Mouse (Mus musculus) frontal cortex, adult 2 months (tissue): ENCODE measurements at regions not wholly inside any gene's neighbourhood (a gene's known extent, or its start where the extent isn't known, plus 50 kb on each side); places are given as distances from the start of the nearest gene placed in this dataset.
"Not testable (repeated sequence)": the region's sequence is repeated elsewhere in the genome, so short reads cannot be mapped to it uniquely, and the experiment has no call there.

ENCODE experiments used
- DNase-seq, 2 experiments: peaks; one replicate each; pipeline ENCODE4 v3.0.0; 2022; ENCODE audit warnings: low spot score in 1 of 2; ENCODE audit errors: extremely low spot score in 1 of 2

DNA sequence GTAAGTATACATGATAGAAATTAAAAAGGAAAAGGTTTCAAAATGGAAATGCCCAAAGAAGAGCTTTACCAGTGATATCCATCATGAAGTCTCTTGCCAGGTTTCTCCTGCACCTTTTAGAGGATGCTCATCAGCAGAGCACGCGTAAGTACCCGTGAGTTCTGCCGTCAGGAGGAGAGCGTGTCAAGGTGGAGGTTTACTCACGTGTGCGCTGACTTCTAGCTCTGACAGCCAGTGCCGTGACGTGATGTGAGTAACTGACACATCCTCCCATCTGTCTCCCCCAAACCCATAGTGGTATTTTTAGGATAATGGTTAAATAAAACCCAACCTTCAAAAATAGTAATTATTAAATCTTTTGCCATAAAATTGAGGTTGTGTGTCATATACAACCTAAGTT, 55.3 kb downstream of the Adra2a start:
- no peak for DNase-seq

DNA sequence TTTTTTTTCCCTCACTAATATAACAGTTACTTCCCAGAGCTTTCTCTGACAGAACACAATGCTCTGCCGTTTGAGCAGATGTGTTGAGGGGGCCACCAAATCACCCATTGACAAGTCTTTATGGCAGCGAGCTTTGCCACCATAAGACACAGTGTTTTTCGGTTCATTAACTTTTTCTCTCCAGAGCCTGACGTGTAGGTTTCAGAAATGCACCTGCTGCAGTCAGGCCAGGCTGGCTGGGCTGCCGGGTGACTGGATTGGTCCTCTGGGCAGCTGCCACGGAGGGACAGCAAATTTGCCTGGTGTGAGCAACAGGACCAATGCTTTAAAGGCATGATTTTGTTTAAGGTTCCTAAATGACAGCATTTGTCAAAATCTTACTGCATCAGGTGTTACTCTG, 55.8 kb downstream of the Adra2a start:
- no peak for DNase-seq

DNA sequence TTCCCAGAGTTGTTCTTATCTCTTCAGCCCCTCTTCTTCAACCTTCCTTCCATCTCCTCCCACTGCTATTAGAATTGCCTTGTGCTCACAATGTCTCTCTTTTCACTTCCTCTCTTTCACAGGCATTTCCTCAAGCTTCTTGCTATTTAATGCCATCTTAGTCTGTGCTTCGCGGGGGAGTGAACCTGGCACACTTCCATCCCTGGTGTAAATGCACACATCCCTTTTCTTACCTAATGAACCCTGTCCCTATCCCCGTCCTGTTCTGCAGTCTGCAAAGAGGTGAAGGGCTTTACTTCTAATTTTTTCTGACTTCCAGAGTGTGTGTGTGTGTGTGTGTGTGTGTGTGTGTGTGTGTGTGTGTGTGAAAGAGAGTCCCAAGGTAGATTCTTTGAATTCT, 62.6 kb downstream of the Adra2a start:
- DNase-seq = peak in 1 of 2 experiments; percentile 13

DNA sequence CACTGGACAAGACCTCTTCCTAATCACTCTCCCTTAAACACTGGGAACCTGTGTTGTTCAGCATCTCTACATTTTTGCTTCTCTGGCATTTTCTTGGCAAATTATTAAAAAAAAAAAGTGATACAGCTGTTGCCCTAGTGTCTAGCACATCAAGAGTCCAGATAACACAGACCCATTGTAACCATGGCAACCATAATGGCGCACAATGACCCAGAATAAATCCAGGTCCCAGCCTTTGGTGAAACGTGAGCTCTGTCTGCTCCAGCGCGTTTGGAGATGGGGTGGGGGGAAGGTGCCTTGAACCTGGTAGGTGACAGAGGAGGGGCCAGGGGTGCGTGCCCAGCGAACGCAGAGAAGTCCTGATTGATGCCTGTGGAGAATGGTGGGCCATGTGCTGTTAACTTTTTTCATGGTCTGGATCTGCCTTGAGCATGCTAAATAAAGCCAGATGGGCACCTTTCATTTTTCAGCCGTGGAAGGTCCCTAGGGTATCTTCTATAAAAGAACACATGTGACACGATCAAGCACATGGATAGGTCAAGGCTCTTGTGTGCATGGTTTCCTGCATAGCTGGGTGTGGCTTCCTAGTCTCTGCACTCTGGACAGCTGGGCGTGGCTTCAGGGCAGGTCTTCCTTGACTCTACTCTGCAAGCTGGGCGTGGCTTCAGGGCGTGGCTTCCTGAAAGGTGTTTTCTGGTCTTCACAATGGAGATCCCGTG, 63.3 kb downstream of the Adra2a start:
- DNase-seq = no peak

DNA sequence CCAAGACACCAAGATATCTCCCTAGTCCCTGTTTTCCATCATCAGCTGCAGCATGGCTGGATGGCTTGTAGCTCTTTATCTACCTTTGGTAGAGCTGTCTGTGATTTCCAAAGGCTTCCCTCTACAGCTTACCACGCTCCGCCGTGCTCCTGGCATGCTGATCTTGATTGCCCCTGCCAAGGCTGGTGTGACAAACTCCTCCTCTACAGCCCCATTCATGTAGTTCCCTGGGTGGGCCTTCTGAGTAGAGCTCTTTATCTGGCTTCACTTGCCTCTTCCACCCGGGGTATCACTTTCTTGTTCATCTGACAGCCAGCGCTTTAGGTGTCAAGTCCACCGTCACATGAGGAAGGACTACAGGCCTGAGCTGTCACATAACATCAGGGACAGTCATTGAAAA, 66.1 kb downstream of the Adra2a start:
- DNase-seq = no peak

DNA sequence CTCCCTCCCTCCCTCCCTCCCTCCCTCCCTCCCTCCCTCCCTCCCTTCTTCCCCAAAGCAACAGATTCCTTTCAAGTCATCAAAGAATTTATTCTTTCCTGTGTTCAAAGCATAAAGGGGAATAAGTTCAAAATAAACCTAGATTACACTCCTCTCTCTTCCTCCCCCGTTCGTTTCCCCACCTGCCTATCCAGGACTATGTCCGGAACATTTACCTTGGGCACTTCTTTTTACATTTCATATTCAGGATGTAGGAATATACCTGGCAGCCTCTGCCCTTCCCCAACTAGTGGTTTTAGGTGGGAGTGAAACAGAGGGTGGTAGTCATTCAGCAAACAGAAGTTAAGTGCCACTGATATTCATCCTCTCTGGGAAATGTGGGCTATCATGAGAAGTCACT, 68.7 kb downstream of the Adra2a start:
- no peak for DNase-seq

DNA sequence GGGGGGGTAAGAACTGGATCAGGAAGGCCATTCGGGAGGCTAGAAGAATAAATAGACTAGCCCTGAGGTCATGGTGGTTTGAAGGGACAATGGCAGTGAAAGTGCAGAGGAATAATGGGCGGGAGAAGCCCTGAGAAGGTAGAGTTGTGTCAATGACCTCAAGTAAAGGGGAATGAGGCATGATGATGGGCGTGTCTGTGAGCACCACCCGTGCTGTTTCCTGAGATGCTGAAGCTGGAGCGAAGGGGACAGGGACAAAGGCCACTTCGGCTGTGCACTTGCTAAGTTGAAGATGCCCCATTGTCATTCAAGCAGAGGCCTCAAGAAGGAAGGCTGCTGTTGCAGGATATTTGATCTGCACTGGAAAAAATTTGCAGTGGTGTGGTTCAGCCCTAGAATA, 69.5 kb downstream of the Adra2a start:
- no peak for DNase-seq

DNA sequence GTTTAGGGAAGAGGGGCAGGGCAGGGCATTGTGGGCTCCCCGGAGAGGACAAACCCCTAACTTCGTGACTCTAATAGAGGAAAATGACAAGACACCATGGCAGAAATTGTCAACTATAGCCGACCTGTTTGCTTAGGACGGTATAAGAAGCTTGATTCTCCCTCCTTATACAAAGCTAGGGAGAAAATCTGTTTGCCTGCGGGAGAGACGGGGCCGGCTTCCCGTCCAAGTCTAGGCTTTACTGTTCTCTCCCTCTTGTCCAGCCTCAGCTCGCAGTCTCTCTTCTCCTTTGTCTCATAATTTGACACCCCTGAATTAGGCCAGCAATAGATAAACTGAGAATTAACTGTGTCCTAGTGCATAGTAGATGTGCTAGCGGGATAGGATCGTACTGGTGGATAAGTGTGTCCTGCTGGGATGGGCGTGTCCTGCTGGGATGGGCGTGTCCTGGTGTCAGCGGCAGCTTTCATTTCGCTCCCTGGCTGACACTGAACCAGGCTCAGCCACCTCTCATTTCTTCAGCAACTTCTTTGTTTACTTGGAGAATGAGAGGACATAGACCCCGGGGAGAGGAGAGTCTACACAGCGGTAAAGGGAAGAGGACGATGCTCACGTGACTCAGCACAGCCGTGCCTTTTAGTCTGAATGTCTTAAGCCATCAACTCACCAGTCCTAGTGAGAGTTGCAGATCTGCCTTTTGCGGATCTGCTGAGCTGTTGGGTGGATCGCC, 70.8 kb downstream of the Adra2a start:
- DNase-seq = peak in 1 of 2 experiments; percentile 19

DNA sequence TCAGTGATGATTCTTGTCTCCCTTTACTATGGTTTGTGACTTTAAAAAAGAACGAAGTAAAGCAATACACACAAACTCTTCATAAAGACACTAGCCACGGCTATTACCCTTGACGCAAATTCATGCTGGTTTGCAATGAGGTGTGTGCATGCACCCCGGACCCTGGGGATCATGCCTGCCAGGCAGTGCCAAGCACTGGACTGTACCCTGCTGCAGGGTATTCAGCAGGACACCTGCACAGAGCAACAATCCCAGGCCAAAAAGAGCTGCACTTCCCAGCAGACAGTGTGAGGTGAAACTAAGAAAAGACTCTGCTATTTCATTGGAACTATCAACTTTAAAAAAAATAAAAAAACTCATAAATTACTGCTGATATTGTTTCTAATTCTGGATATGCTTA, 71.4 kb downstream of the Adra2a start:
- no peak for DNase-seq

DNA sequence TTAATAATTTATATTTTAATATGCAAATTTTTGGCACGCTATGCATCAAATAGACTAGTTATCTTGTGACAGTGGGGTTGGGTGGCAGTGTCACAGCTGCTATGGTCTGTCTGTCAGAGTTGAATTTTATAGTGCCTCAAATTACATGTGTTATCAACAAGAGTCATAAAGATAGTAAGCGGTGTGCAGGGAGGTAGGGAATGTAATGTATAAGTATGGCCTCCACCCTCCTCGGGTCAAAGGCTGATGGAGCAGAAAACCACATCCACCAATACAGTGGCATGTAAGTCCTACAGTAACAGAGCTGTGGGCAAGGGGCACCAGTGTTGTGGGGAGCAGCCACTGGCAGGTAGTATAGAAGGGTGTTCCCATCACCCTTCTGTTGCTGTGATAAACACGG, 72.9 kb downstream of the Adra2a start:
- no peak for DNase-seq

DNA sequence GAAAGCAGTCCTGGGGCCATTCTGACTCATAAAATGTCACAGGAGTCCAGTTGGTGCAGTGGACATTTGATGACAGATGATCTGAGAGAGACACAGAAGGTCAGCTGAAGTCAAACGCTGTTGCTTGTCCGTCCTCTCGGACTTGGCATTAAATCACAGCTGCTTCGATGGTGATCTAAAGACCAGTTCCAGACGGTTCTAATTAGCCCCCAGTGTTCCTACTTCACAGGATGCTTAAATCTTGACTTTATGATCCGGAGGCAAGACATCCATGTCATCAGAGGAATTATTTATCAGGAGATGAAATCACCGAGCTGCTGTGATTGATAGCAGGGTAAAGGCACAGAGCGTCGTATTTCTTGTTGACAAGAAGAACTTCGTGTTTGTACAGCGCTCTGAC, 73.7 kb downstream of the Adra2a start:
- DNase-seq = no peak

DNA sequence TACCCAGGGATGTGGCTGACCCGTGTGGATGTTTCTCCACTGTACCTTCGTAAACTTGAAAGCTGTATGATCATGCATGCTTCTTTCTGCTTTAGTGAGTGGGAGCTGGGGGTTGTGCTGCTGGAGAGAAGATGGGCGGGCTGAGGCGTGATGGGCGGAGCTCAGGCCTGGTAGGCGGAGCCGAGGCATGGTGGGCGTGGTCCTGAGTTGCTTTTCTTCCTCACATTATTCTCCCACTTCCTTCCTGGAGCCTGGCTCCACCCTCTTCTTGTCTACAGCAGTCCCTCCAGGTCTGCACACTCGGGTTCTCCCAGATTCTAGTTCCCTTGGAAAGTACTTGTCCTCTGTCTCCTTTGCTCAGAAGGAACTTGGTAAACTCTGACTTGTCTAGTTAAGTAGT, 79.6 kb downstream of the Adra2a start:
- DNase-seq = no peak

DNA sequence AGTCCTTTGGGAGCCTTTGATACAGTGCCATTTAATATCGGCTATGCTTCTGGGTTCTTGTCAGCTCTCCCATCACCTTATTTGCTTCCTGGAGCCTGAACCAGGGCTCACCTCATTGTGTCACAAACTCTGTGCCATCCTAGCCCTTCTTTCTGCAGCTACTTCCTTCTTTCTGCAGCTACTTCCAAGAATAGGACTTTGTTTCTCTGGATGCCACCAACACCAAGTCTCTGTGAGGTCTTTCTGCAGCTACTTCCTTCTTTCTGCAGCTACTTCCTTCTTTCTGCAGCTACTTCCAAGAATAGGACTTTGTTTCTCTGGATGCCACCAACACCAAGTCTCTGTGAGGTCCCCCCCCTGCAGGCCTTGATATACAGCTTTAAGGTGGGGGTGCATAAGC, 107.8 kb downstream of the Adra2a start:
- DNase-seq = not testable (repeated sequence)

DNA sequence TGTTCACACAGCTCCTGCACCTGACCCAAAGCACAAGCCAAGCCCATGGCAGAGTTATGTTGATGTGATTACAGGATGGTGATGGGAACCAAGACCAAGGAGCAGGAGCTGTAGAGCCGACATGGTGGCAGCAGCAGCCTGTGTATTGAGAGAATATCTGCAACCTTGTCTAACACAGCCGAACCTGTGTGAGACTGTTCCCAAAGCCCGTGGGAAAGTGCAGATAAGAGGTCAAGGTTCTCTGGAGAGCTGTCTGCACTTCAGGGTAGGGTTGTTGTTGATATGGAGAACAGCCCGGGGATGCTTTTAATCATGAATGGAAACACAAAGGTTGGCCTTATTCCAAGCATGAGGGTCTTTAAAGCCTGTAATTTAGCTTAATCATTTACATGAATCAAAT, 110.4 kb downstream of the Adra2a start:
- DNase-seq = no peak

DNA sequence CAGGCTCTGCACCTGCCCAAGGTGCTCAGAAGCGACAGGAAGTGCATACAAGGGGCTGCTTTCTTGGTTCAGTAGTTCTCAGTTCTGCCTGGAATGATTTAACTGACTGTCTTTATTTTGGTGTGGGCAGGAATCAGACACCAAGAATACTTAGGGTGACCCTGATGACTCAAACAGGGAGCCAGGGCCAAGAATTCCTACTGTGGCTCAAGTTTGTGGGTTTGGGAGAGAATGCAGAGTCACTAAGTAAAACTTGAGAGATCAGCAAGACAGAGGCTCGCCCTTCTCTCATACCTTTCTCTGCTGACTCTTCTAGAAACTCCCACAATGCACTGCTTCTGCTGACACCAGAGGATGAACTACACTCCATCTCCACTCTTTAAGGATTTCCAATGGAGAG, 126.4 kb downstream of the Adra2a start:
- DNase-seq = no peak

DNA sequence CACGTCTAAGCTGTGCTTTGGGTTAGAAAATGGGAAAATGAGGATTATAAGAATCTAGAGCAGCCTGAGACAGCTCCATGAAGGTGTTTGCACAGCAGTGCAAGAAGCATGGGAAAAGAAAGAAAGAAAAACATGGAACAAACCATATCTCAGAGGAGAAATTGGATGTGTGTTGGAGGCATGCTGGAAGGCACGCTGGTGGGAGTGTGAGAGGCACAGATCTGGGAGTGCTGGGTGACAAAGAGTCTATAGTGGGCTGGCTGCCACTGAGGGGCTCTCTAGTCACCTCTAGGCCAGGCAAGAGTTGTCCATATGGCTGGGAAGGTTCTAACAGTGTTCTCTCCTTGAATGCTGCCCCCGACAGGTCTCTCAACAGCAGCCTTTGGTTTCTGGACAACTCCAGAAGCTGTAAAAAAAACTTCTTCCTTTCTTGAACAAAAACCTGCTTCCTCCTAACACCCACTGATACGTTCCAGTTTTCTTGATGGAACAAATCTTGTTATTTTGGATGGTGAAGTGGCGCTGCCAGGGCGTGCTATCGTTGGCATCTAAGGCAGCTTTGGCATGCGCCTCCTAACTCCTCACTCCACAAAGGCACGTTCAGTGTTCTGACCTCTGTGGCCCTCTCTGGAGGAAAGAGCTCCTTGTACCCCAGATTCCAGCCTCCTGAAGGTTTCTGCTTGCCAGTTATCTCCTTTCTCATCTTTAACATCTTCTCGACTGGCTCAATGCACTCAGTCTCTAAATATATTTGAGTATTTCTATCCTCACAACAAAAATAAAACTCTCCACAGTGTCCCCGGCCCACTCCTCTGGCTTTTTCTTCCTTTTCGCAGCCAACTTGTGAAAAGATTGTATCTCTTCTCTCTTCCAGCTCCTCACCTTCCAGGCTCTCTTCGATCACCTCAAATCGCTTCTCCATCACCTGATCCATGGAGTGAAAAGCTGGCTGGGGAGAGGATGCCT, 130.4 kb downstream of the Adra2a start:
- DNase-seq = peak; percentile 20 to 48

DNA sequence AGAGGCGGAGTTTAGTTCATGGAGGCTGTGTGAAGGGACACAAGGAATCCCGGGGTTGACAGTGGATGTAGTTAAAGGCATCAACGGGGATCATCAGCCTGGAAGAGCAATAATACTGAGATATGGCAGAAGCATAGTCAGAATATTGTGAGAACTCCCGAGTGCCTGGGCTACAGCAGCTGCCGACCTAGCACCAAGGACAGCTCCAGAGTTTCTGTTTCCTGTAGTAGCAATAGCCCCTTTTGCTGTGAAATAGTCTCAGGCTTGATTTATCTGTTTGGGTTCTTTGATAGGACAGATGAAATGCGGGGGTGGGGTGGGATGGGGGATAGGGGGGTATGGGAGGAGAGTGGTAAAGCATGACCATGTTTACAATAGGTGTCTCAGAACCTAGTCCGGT, 131.8 kb downstream of the Adra2a start:
- no peak for DNase-seq

DNA sequence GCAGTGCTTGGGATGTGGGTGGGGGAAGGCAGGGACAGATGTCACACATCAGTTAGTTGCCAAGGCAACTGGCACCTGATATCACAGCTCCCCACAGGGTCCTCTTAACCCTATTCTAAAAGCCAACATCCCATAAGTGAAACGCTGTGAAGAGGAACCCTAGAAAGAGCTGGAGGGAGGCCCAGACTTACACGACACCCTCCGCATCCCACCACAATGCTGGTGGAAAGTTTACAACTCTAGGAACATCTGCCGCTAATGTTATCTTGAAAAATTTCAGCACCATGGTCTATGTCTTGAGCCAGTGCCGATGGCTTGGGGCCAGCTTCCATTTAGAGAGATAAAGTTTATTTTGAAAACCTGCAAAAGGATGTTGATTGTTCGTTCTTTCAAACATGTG, 133.5 kb downstream of the Adra2a start:
- DNase-seq = peak; percentile 23 to 45

DNA sequence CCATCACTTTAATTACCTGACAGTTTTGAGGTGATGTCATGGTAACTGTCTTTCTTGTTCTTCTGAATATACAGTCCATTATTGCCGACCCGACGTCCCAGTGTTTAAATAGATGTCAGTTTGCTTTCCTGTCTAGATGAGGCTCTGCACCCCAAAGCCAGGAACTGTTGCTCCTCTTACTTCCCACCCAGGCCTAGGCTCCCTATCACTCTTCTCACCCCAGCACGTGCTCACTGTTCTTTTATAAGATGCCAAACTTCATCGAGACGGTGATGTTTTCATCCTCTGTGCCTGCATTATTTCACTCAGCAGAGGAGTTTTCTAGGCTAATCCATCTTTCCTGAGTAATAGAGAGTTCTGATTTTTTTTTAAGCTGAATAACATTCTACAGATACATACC, 156.5 kb downstream of the Adra2a start:
- no peak for DNase-seq

DNA sequence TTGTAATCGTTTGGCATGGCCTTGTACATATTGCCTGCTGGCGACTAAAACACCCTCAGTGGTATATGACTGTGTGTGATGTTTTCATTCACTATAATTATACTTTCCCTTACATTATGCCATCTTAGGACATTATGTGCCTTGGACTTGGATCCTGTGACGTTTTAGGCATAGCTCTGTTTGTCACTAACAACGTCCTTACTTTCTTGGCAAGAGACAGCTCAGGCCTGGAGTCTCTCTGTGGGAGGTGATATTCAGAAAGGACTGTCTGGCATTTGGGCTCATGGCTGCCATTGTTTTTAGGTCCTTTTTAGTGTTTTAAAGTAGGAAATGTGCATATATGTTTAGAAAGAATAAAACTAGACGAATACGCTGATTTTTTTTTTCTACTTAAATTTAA, 158.5 kb downstream of the Adra2a start:
- peak; percentile 14 to 33 for DNase-seq

DNA sequence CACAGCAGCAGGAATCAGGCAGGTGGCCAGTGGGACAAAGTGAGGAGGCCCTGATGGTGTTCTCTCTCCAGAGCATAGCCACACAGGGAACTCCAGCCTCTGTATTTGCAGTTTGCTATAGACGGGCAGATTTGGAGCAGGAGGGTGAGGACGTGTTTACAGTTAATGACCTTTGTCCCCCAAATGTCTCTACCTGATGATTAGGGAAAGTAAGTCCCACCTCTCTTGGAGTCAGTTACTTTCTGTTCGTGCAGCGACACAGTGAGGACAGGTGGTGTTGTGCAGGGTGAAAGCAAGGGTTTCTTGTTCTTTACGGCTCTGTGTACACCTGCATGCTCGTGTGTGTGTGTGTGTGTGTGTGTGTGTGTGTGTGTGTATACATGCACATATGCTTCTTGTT, 162.9 kb downstream of the Adra2a start:
- no peak for DNase-seq
